In genomic region chr10:117215409-117216131, GRCm38 (mm10) we compare ENCODE assay signal across 20 mouse cellular contexts. TPM values are rescaled to one million over a fixed set of nuclear protein-coding genes. Genes with fewer than 3 reads are reported as not detected.
DNase-seq lines count a peak whose midpoint lies in the region; ATAC-seq lines count a peak whose summit lies in the region.
"Had no signal": no experiment of that assay in that cellular context is flagged by ENCODE, and none has a peak within 500 bp of the region (broad histone marks: within the 10 kb centered on the region; RNA-seq: fewer than 3 reads in every experiment).

No protein-coding gene starts in this region.

- DNase-seq in frontal cortex, postnatal 10 days (ENCODE audit: low spot score in 2 of 2): no peak
- peak; percentile 49 for DNase-seq in T-cell, adult 2 months (ENCODE audit: low spot score)
- DNase-seq in splenic B cell, adult 2 months (ENCODE audit: low read depth, low spot score): peak; percentile 74
- DNase-seq in heart, postnatal 14 days: no peak
- no peak for DNase-seq in cerebellum, adult 9-11 months
- DNase-seq: adrenal gland, adult 8-10 months; cerebellum, adult 18-20 months; kidney, postnatal 14 days had no signal

- H3K36me3 ChIP-seq in splenic B cell, adult 2 months (ENCODE audit: control insufficient read depth, insufficient read depth, low read length, poor library complexity, severe bottlenecking): peaks cover 11% of the 10 kb centered on the region

- peak; percentile 33; the same call in 1 of the 2 replicates for ATAC-seq in frontal cortex, adult (ENCODE audit: low TSS enrichment)
- peak; percentile 80 for ATAC-seq in megakaryocyte, adult 5-6 weeks (ENCODE audit: poor library complexity, severe bottlenecking)
- no peak for ATAC-seq in inflammation-experienced regulatory T-cells, adult 6 months
- ATAC-seq: intestine, embryonic 15.5 days had no signal

- H3K27me3 ChIP-seq in splenic B cell, adult 2 months (ENCODE audit: control insufficient read depth, insufficient read depth, low read length, poor library complexity, severe bottlenecking): no peaks in the 10 kb centered on the region
- H3K27me3 ChIP-seq: forebrain, embryonic 12.5 days; intestine, embryonic 15.5 days; megakaryocyte, embryonic 14.5 days had no signal

- intact Hi-C loops in heart, postnatal 14 days (cut with DNase I): no loop called here

RNA-seq across cellular contexts. Expression of gene Yeats4, which starts 8.7 kb away (rescaled TPM):
- 73.3 and 84.2 TPM in 2 replicates for total RNA-seq in megakaryocyte, adult 5-6 weeks (2015)
- 96.5 and 100 TPM in 2 replicates for total RNA-seq in megakaryocyte, adult 5-6 weeks (2017)
- 10 to 100 TPM; 28.0 to 28.8 TPM for total RNA-seq in heart, postnatal 14 days (2021)
- 10 to 100 TPM; 22.8 to 31.7 (median 25.0) TPM for polyA plus RNA-seq in inflammation-experienced regulatory T-cells, adult 6 months (2017; shearing (Covaris generic))

RNA-seq across cellular contexts. Expression of gene 9530003J23Rik, which starts 22.9 kb away (rescaled TPM):
- total RNA-seq in megakaryocyte, adult 5-6 weeks (2015): not detected in 2 replicates
- total RNA-seq in megakaryocyte, adult 5-6 weeks (2017): not detected in 2 replicates
- not detected for total RNA-seq in heart, postnatal 14 days (2021)
- not detected for polyA plus RNA-seq in inflammation-experienced regulatory T-cells, adult 6 months (2017; shearing (Covaris generic))
- total RNA-seq: adrenal gland, adult 8-10 months; gastrocnemius, adult 8-10 months; layer of hippocampus, postnatal 25 days had no signal
- polyA plus RNA-seq: embryonic facial prominence, embryonic 11.5 days; forebrain, embryonic 12.5 days; heart, embryonic 16.5 days; intestine, embryonic 15.5 days; limb, embryonic 14.5 days; myocyte had no signal

Comparison
In these comparisons a context has a peak if more than half of its experiments do, and no peak if none do; other contexts are left out.
1. DNase-seq: peak in T-cell, adult 2 months (single experiment) and splenic B cell, adult 2 months (single experiment); none in frontal cortex, postnatal 10 days (0 of 2), heart, postnatal 14 days (0 of 2) and cerebellum, adult 9-11 months (single experiment).